Mouse (Mus musculus): ENCODE data around the gene Ttll12.

GRCm38 (mm10) chr15:83582931-83583330 is 12.0 kb downstream of the Ttll12 start:
- TF ChIP-seq CTCF (IDR thresholded peaks at IDR 0.05; ENCODE audit: insufficient read depth, low read depth, low read length) (no peak), POLR2A (IDR thresholded peaks at IDR 0.05; ENCODE audit: insufficient read depth, low read depth, low read length) (no peak)

Data from olfactory bulb, adult 2 months (tissue).